Mouse (Mus musculus): ENCODE measurements around the gene Tspan32. TPM values are rescaled to one million over a fixed set of nuclear protein-coding genes. Genes with fewer than 3 reads are reported as not detected.

Tspan32 gene
- under 1 TPM; 0.28 to 0.46 TPM for total RNA-seq (2021)

GRCm38 (mm10) chr7:143004727-143005343 is at the start of gene Tspan32:
Gene Tspan32 (plus strand): TSS chr7:143005046.
- DNase-seq, result no peak

GRCm38 (mm10) chr7:142956018-142956417 is 48.8 kb upstream of the Tspan32 start:
- no peak for DNase-seq
- intact Hi-C loops (cut with DNase I), result no loop called here

More at GRCm38 (mm10) chr7:143004727-143005343, at the start of gene Tspan32:
- intact Hi-C loops (cut with DNase I), result loop anchor here (5.0 kb wide), 1 partner anchor 462 kb away; no protein-coding TSS in a partner anchor

GRCm38 (mm10) chr7:142958817-142959216 is 46.0 kb upstream of the Tspan32 start:
- intact Hi-C loops (cut with DNase I), result no loop called here
- DNase-seq, result no peak

- DNase-seq, result no peak
- intact Hi-C loops (cut with DNase I), result no loop called here
Observed at GRCm38 (mm10) chr7:142959752-142960151, 45.1 kb upstream of the Tspan32 start.

GRCm38 (mm10) chr7:142967414-142967883 is 37.4 kb upstream of the Tspan32 start:
- DNase-seq, result peak; percentile 4 to 14
- intact Hi-C loops (cut with DNase I), result no loop called here

- intact Hi-C loops (cut with DNase I), result no loop called here
- DNase-seq, result peak; percentile 34 to 36
Observed at GRCm38 (mm10) chr7:142967884-142968808, 36.7 kb upstream of the Tspan32 start.

- DNase-seq, result peak; percentile 4
- intact Hi-C loops (cut with DNase I), result no loop called here
Observed at GRCm38 (mm10) chr7:142968809-142969511, 35.9 kb upstream of the Tspan32 start, which contains the start of gene Ascl2. Gene Ascl2 (minus strand): TSS chr7:142969264.

- intact Hi-C loops (cut with DNase I), result no loop called here
- no peak for DNase-seq
Observed at GRCm38 (mm10) chr7:142981908-142982307, 22.9 kb upstream of the Tspan32 start.

- intact Hi-C loops (cut with DNase I), result no loop called here
- no peak for DNase-seq
Observed at GRCm38 (mm10) chr7:142985146-142985545, 19.7 kb upstream of the Tspan32 start.

GRCm38 (mm10) chr7:142987718-142988117 is 17.1 kb upstream of the Tspan32 start:
- no peak for DNase-seq
- intact Hi-C loops (cut with DNase I), result no loop called here

- intact Hi-C loops (cut with DNase I), result no loop called here
- DNase-seq, result no peak
Observed at GRCm38 (mm10) chr7:142995004-142995403, 9.8 kb upstream of the Tspan32 start.

- DNase-seq, result no peak
- intact Hi-C loops (cut with DNase I), result no loop called here
Observed at GRCm38 (mm10) chr7:142995630-142996338, 9.1 kb upstream of the Tspan32 start.

- intact Hi-C loops (cut with DNase I), result no loop called here
- no peak for DNase-seq
Observed at GRCm38 (mm10) chr7:142996998-142997397, 7.8 kb upstream of the Tspan32 start.

- DNase-seq, result no peak
- intact Hi-C loops (cut with DNase I), result no loop called here
Observed at GRCm38 (mm10) chr7:142997403-142998150, 7.3 kb upstream of the Tspan32 start.

GRCm38 (mm10) chr7:143002679-143003078 is 2.2 kb upstream of the Tspan32 start:
- intact Hi-C loops (cut with DNase I), result no loop called here
- no peak for DNase-seq

GRCm38 (mm10) chr7:143005344-143006096 is 674 bp downstream of the Tspan32 start:
- no peak for DNase-seq
- intact Hi-C loops (cut with DNase I), result loop anchor here (2.0 to 5.0 kb wide), 2 partner anchors 111 to 462 kb away; no protein-coding TSS in a partner anchor

GRCm38 (mm10) chr7:143006097-143006755 is 1.4 kb downstream of the Tspan32 start:
- no peak for DNase-seq
- intact Hi-C loops (cut with DNase I), result loop anchor here (2.0 to 5.0 kb wide), 2 partner anchors 111 to 461 kb away; no protein-coding TSS in a partner anchor
